Mouse (Mus musculus) gastrocnemius, postnatal 4 days (tissue): Measurements from ENCODE around the gene Adh6b. TPM values are rescaled to one million over a fixed set of nuclear protein-coding genes. Genes with fewer than 3 reads are reported as not detected.
"Not testable (repeated sequence)": the region's sequence is repeated elsewhere in the genome, so short reads cannot be mapped to it uniquely, and the experiment has no call there.

Experiments
- DNase-seq, 2 experiments: peaks; one replicate each; pipeline ENCODE4 v3.0.0; 2021 to 2022; ENCODE audit warnings: low spot score in 2 of 2, mixed read lengths in 2 of 2
- total RNA-seq, 2 experiments: library from RNA; stranded (reverse); gene quantifications; 2 replicates each; pipeline ENCODE4 v1.2.3; 2021

Gene Adh6b
- total RNA-seq, 2 experiments from 2014 or later, result 0.12 to 0.52 TPM

GRCm38 (mm10) chr3:138358856-138359255 is 17.3 kb downstream of the Adh6b start:
- no peak for DNase-seq

- DNase-seq, result no peak
These were observed 19.1 kb downstream of the Adh6b start for GRCm38 (mm10) chr3:138360721-138361120.

- DNase-seq, result no peak
These were observed 21.3 kb downstream of the Adh6b start for GRCm38 (mm10) chr3:138362920-138363319.

GRCm38 (mm10) chr3:138366181-138366580 is 24.6 kb downstream of the Adh6b start:
- no peak for DNase-seq

- DNase-seq, result no peak
These were observed 28.0 kb downstream of the Adh6b start for GRCm38 (mm10) chr3:138369546-138369945.

GRCm38 (mm10) chr3:138370289-138370688 is 28.7 kb downstream of the Adh6b start:
- not testable (repeated sequence) for DNase-seq

- no peak for DNase-seq
These were observed 32.3 kb downstream of the Adh6b start for GRCm38 (mm10) chr3:138373920-138374319.

GRCm38 (mm10) chr3:138375148-138375547 is 33.6 kb downstream of the Adh6b start:
- no peak for DNase-seq

GRCm38 (mm10) chr3:138381133-138381532 is 39.6 kb downstream of the Adh6b start:
- no peak for DNase-seq

- no peak for DNase-seq
These were observed 45.6 kb downstream of the Adh6b start for GRCm38 (mm10) chr3:138387155-138387554.

- no peak for DNase-seq
These were observed 63.3 kb downstream of the Adh6b start for GRCm38 (mm10) chr3:138404872-138405271.

- DNase-seq, result peak in 1 of 2 experiments; percentile 39
These were observed 63.8 kb downstream of the Adh6b start for GRCm38 (mm10) chr3:138405341-138405740.

- DNase-seq, result no peak
These were observed 64.3 kb downstream of the Adh6b start for GRCm38 (mm10) chr3:138405840-138406239.

- no peak for DNase-seq
These were observed 66.3 kb downstream of the Adh6b start for GRCm38 (mm10) chr3:138407920-138408319.

Other genes with a start within 250 kb of the Adh6b start
- gene Trmt10a, start 198.3 kb upstream of the Adh6b start, total RNA-seq, result 1 to 10 TPM; 3.5 to 4.9 TPM
- gene Mttp, start 196.8 kb upstream of the Adh6b start, total RNA-seq, result 1 to 10 TPM; 3.9 to 4.2 TPM
- gene 4930579F01Rik, start 147.9 kb upstream of the Adh6b start, total RNA-seq, result not detected
- under 1 TPM; 0.47 to 0.52 TPM for gene Adh7, start 124.0 kb upstream of the Adh6b start, total RNA-seq
- gene Adh1, start 80.8 kb upstream of the Adh6b start, total RNA-seq, result 10 to 100 TPM; 28.8 to 29.3 TPM
- gene Adh6a, start 28.5 kb upstream of the Adh6b start, total RNA-seq, result not detected
- not detected for gene Adh4, start 73.7 kb downstream of the Adh6b start, total RNA-seq
- gene Adh5, start 101.3 kb downstream of the Adh6b start, total RNA-seq, result 10 to 100 TPM; 74.4 to 80.7 TPM
- gene Metap1, start 147.7 kb downstream of the Adh6b start, total RNA-seq, result 10 to 100 TPM; 47.0 to 50.2 TPM
- 100 to 1,000 TPM; 132 to 141 TPM for gene Eif4e, start 184.4 kb downstream of the Adh6b start, total RNA-seq